Mouse (Mus musculus): Measurements from ENCODE around the gene Pgs1. TPM values are rescaled to one million over a fixed set of nuclear protein-coding genes. Genes with fewer than 3 reads are reported as not detected.

Pgs1 gene
- 65.8 TPM for polyA plus RNA-seq (2012; fragmentation: generic; extraction: Trizol)
- long read RNA-seq, experiment 1, transcript Pgs1-203 (10 exons, 2,863 nt), result major isoform, 63 of 103 reads
- long read RNA-seq, experiment 1, partial matches to known transcripts, result 14 of 103 reads
- long read RNA-seq, experiment 1, other reads (novel, unspliced or antisense), result 20 of 103 reads
- long read RNA-seq, experiment 2, transcript Pgs1-201 (10 exons, 2,197 nt), result minor isoform, 48 of 1,209 reads
- long read RNA-seq, experiment 2, transcript Pgs1-203 (10 exons, 2,863 nt), result major isoform, 864 of 1,209 reads
- long read RNA-seq, experiment 2, partial matches to known transcripts, result 20 of 1,209 reads
- long read RNA-seq, experiment 2, other reads (novel, unspliced or antisense), result 275 of 1,209 reads

GRCm38 (mm10) chr11:117986126-117987031, at the start of gene Pgs1:
Pgs1 (plus strand) TSS chr11:117986292.
- peak within 1 kb of the TSS; percentile 96 for H3ac ChIP-seq (ENCODE audit: control insufficient read depth, insufficient read length, low read depth)
- no peaks in the 10 kb centered on the region for H3K36me3 ChIP-seq (ENCODE audit: control insufficient read depth, insufficient read depth)
- peak; percentile 88 for TF ChIP-seq MYOD1 (IDR thresholded peaks at IDR 0.05; ENCODE audit: control insufficient read depth, insufficient read length, low read depth)
- TF ChIP-seq MYOG (IDR thresholded peaks at IDR 0.05; ENCODE audit: control insufficient read depth, extremely low read depth, insufficient read length), result no peak
- no peak for TF ChIP-seq FOSL1 (IDR thresholded peaks at IDR 0.05; ENCODE audit: insufficient read depth, low read length, poor library complexity, severe bottlenecking)
- no peak for TF ChIP-seq CTCF (IDR thresholded peaks at IDR 0.05; ENCODE audit: control insufficient read depth, insufficient read depth, insufficient read length)
- no peak for TF ChIP-seq MAX (IDR thresholded peaks at IDR 0.05)
- peak within 1 kb of the TSS; percentile 92 for H3K4me3 ChIP-seq (ENCODE audit: insufficient read depth, poor library complexity, severe bottlenecking)
- H3K79me2 ChIP-seq (ENCODE audit: control insufficient read depth, insufficient read depth), result peaks cover 46% of the 10 kb centered on the region
- no peaks in the 10 kb centered on the region for H3K27me3 ChIP-seq (ENCODE audit: control insufficient read depth, insufficient read depth, insufficient read length)
- H3K79me3 ChIP-seq (ENCODE audit: low read depth), result peaks cover 38% of the 10 kb centered on the region

- no peak overlapping the region for H3K4me3 ChIP-seq (ENCODE audit: insufficient read depth, poor library complexity, severe bottlenecking)
- H3K79me2 ChIP-seq (ENCODE audit: control insufficient read depth, insufficient read depth), result peaks cover 7% of the 10 kb centered on the region
- H3ac ChIP-seq (ENCODE audit: control insufficient read depth, insufficient read length, low read depth), result no peak overlapping the region
- no peaks in the 10 kb centered on the region for H3K27me3 ChIP-seq (ENCODE audit: control insufficient read depth, insufficient read depth, insufficient read length)
- no peaks in the 10 kb centered on the region for H3K79me3 ChIP-seq (ENCODE audit: low read depth)
- no peaks in the 10 kb centered on the region for H3K36me3 ChIP-seq (ENCODE audit: control insufficient read depth, insufficient read depth)
- no peak for TF ChIP-seq MAX (IDR thresholded peaks at IDR 0.05)
- TF ChIP-seq USF1 (IDR thresholded peaks at IDR 0.05; ENCODE audit: low read depth), result no peak
- no peak for TF ChIP-seq MYOD1 (IDR thresholded peaks at IDR 0.05; ENCODE audit: control insufficient read depth, insufficient read length, low read depth)
- TF ChIP-seq CTCF (IDR thresholded peaks at IDR 0.05; ENCODE audit: control insufficient read depth, insufficient read depth, insufficient read length), result no peak
- TF ChIP-seq CEBPB (IDR thresholded peaks at IDR 0.05; ENCODE audit: low read depth), result no peak
- TF ChIP-seq MYOG (IDR thresholded peaks at IDR 0.05; ENCODE audit: control insufficient read depth, extremely low read depth, insufficient read length), result no peak
- no peak for TF ChIP-seq FOSL1 (IDR thresholded peaks at IDR 0.05; ENCODE audit: insufficient read depth, low read length, poor library complexity, severe bottlenecking)
Measured at GRCm38 (mm10) chr11:117939004-117939730, 46.9 kb upstream of the Pgs1 start.

GRCm38 (mm10) chr11:117939741-117940285, 46.3 kb upstream of the Pgs1 start:
- Histone ChIP-seq H3K4me3 (ENCODE audit: insufficient read depth, poor library complexity, severe bottlenecking) (no peak overlapping the region), H3K79me2 (ENCODE audit: control insufficient read depth, insufficient read depth) (peaks cover 7% of the 10 kb centered on the region), H3K27me3 (ENCODE audit: control insufficient read depth, insufficient read depth, insufficient read length) (no peaks in the 10 kb centered on the region), H3ac (ENCODE audit: control insufficient read depth, insufficient read length, low read depth) (no peak overlapping the region), H3K79me3 (ENCODE audit: low read depth) (no peaks in the 10 kb centered on the region), H3K36me3 (ENCODE audit: control insufficient read depth, insufficient read depth) (no peaks in the 10 kb centered on the region)
- TF ChIP-seq USF1 (IDR thresholded peaks at IDR 0.05; ENCODE audit: low read depth), result no peak
- TF ChIP-seq FOSL1 (IDR thresholded peaks at IDR 0.05; ENCODE audit: insufficient read depth, low read length, poor library complexity, severe bottlenecking), result no peak
- no peak for TF ChIP-seq MAX (IDR thresholded peaks at IDR 0.05)
- no peak for TF ChIP-seq MYOG (IDR thresholded peaks at IDR 0.05; ENCODE audit: control insufficient read depth, extremely low read depth, insufficient read length)

- Histone ChIP-seq H3K79me2 (ENCODE audit: control insufficient read depth, insufficient read depth) (peaks cover 7% of the 10 kb centered on the region), H3K79me3 (ENCODE audit: low read depth) (no peaks in the 10 kb centered on the region), H3K36me3 (ENCODE audit: control insufficient read depth, insufficient read depth) (no peaks in the 10 kb centered on the region), H3K4me3 (ENCODE audit: insufficient read depth, poor library complexity, severe bottlenecking) (peak overlapping the region; percentile 15), H3ac (ENCODE audit: control insufficient read depth, insufficient read length, low read depth) (no peak overlapping the region), H3K27me3 (ENCODE audit: control insufficient read depth, insufficient read depth, insufficient read length) (no peaks in the 10 kb centered on the region)
- TF ChIP-seq FOSL1 (IDR thresholded peaks at IDR 0.05; ENCODE audit: insufficient read depth, low read length, poor library complexity, severe bottlenecking), result no peak
- no peak for TF ChIP-seq MYOG (IDR thresholded peaks at IDR 0.05; ENCODE audit: control insufficient read depth, extremely low read depth, insufficient read length)
Measured at GRCm38 (mm10) chr11:117940881-117941280, 45.2 kb upstream of the Pgs1 start.

- Histone ChIP-seq H3K36me3 (ENCODE audit: control insufficient read depth, insufficient read depth) (no peaks in the 10 kb centered on the region), H3K27me3 (ENCODE audit: control insufficient read depth, insufficient read depth, insufficient read length) (no peaks in the 10 kb centered on the region), H3K79me3 (ENCODE audit: low read depth) (no peaks in the 10 kb centered on the region), H3ac (ENCODE audit: control insufficient read depth, insufficient read length, low read depth) (peak overlapping the region; percentile 55), H3K79me2 (ENCODE audit: control insufficient read depth, insufficient read depth) (peaks cover 7% of the 10 kb centered on the region), H3K4me3 (ENCODE audit: insufficient read depth, poor library complexity, severe bottlenecking) (peak overlapping the region; percentile 15)
- TF ChIP-seq MAX (IDR thresholded peaks at IDR 0.05) (peak; percentile 68), MYOD1 (IDR thresholded peaks at IDR 0.05; ENCODE audit: control insufficient read depth, insufficient read length, low read depth) (peak; percentile 68), MYOG (IDR thresholded peaks at IDR 0.05; ENCODE audit: control insufficient read depth, extremely low read depth, insufficient read length) (no peak), CEBPB (IDR thresholded peaks at IDR 0.05; ENCODE audit: low read depth) (no peak), FOSL1 (IDR thresholded peaks at IDR 0.05; ENCODE audit: insufficient read depth, low read length, poor library complexity, severe bottlenecking) (peak; percentile 93)
Measured at GRCm38 (mm10) chr11:117941325-117941834, 44.7 kb upstream of the Pgs1 start.

All from C2C12 (cell line).